Mouse (Mus musculus) midbrain, embryonic 11.5 days (tissue): ENCODE results near the gene Dus4l. TPM values are rescaled to one million over a fixed set of nuclear protein-coding genes. Genes with fewer than 3 reads are reported as not detected.
"Not testable (repeated sequence)": the region's sequence is repeated elsewhere in the genome, so short reads cannot be mapped to it uniquely, and the experiment has no call there.

Source experiments
- ATAC-seq: fragments of 200-750 bp; cut with Nextera tagmentation; 2 replicates; pipeline ENCODE4 v1.8.0; 2017; ENCODE audit warnings: moderate TSS enrichment, moderate library complexity; ENCODE audit not compliant: low FRiP score
- DNase-seq: peaks from one replicate; pipeline ENCODE4 v3.0.0; 2015; ENCODE audit warnings: low spot score; ENCODE audit errors: missing footprints
- H3K27ac ChIP-seq: fragments of 300-500 bp; sonication (generic); 2 replicates; pipeline ENCODE4 v1.5.1; 2014; ENCODE audit warnings: low read depth, low read length
- H3K27me3 ChIP-seq: fragments of 300-500 bp; sonication (generic); 2 replicates; pipeline ENCODE4 v1.6.1; 2014; ENCODE audit warnings: mild to moderate bottlenecking, low read length, moderate library complexity, mixed read lengths; ENCODE audit not compliant: control insufficient read depth, insufficient read depth
- H3K36me3 ChIP-seq: fragments of 300-500 bp; sonication (generic); 2 replicates; pipeline ENCODE4 v1.6.1; 2014; ENCODE audit warnings: mild to moderate bottlenecking, low read length, moderate library complexity, mixed read lengths; ENCODE audit not compliant: control insufficient read depth, insufficient read depth
- H3K4me1 ChIP-seq: fragments of 300-500 bp; sonication (generic); 2 replicates; pipeline ENCODE4 v1.6.1; 2014; ENCODE audit warnings: low read length; ENCODE audit not compliant: control insufficient read depth, insufficient read depth
- H3K4me2 ChIP-seq: fragments of 300-500 bp; sonication (generic); 2 replicates; pipeline ENCODE4 v1.6.1; 2014; ENCODE audit warnings: mild to moderate bottlenecking, moderate library complexity
- H3K4me3 ChIP-seq: fragments of 300-500 bp; sonication (generic); 2 replicates; pipeline ENCODE4 v1.5.1; 2014; ENCODE audit warnings: low read depth, low read length
- H3K9ac ChIP-seq: fragments of 300-500 bp; sonication (generic); 2 replicates; pipeline ENCODE4 v1.6.1; 2014; ENCODE audit warnings: low read length
- H3K9me3 ChIP-seq: fragments of 300-500 bp; sonication (generic); 2 replicates; pipeline ENCODE4 v1.6.1; 2016; ENCODE audit warnings: low read length; ENCODE audit not compliant: control insufficient read depth
- WGBS: fragments of 180-500 bp; shearing (Covaris S2); extraction: QIAGEN DNeasy Blood & Tissue Kit; methylation state at CpG from one replicate; pipeline ENCODE4 v1.1.7; 2014; 5-methylcytosine and 5-hydroxymethylcytosine counted together
- polyA plus RNA-seq: library from polyadenylated mRNA; unstranded; fragments of >200 nt; fragmentation: Nextera tagmentation; extraction: Ambion mirVana; gene quantifications from 2 replicates; pipeline ENCODE4 v1.2.1, GENCODE M21; 2014

Dus4l gene
- polyA plus RNA-seq, 1 experiment from 2014 or later: 9.1 TPM

GRCm38 (mm10) chr12:31654965-31655477 is 395 bp upstream of the Dus4l start:
- H3K4me1 ChIP-seq: peaks cover 3% of the 10 kb centered on the region
- peak overlapping the region; percentile 84 for H3K4me3 ChIP-seq
- no peaks in the 10 kb centered on the region for H3K9me3 ChIP-seq
- no peak for DNase-seq
- no peak overlapping the region for H3K27ac ChIP-seq
- H3K36me3 ChIP-seq: no peaks in the 10 kb centered on the region
- H3K27me3 ChIP-seq: no peaks in the 10 kb centered on the region
- peak overlapping the region; percentile 64 for H3K4me2 ChIP-seq
- ATAC-seq: peak; percentile 79
- peak overlapping the region; percentile 75 for H3K9ac ChIP-seq
- 2% methylated on average over 26 of the region's 29 CpGs for WGBS

DNA sequence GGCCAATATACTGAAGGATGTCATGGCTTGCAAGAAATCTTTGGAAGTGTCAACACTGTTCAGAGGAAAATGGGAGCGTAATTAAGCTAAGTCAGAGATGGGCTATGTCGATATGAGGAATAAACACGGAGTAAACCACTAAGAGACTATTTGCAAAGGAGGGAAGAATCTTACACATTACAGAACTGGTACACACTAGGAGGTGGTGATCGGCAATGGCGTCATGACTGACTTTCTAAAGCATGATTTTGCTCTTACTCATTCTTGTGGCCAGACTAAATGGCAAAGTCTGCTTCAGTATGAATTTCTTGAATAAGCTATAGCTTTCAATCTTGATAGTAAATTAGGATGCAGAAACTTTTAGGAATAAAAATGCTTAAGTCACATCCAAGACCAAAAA is 1.0 kb downstream of the Dus4l start:
- no peak overlapping the region for H3K9ac ChIP-seq
- 74% methylated on average over 5 of the region's 5 CpGs for WGBS
- H3K27ac ChIP-seq: no peak overlapping the region
- ATAC-seq (no peak), DNase-seq (no peak)
- peaks cover 3% of the 10 kb centered on the region for H3K4me1 ChIP-seq
- H3K27me3 ChIP-seq: no peaks in the 10 kb centered on the region
- no peaks in the 10 kb centered on the region for H3K9me3 ChIP-seq
- H3K4me2 ChIP-seq: peak overlapping the region; percentile 3; the same call in 1 of the 2 replicates
- H3K36me3 ChIP-seq: no peaks in the 10 kb centered on the region
- no peak overlapping the region for H3K4me3 ChIP-seq

GRCm38 (mm10) chr12:31635240-31635607 is 19.4 kb downstream of the Dus4l start:
- DNase-seq (peak; percentile 87), ATAC-seq (no peak; the same call in 1 of the 2 replicates)
- Histone ChIP-seq H3K36me3 (no peaks in the 10 kb centered on the region), H3K4me1 (no peaks in the 10 kb centered on the region; the same call in 1 of the 2 replicates), H3K4me2 (no peak overlapping the region), H3K9me3 (no peaks in the 10 kb centered on the region), H3K9ac (no peak overlapping the region), H3K27ac (no peak overlapping the region), H3K27me3 (no peaks in the 10 kb centered on the region), H3K4me3 (no peak overlapping the region)
- WGBS: 88% methylated on average over 3 of the region's 3 CpGs

- DNase-seq (peak; percentile 98), ATAC-seq (peak; percentile 91)
- WGBS: 2% methylated on average over 71 of the region's 73 CpGs
- Histone ChIP-seq H3K4me2 (peak within 1 kb of the TSS; percentile 60), H3K9me3 (no peaks in the 10 kb centered on the region), H3K27ac (no peak within 1 kb of the TSS), H3K27me3 (no peaks in the 10 kb centered on the region), H3K4me3 (peak within 1 kb of the TSS; percentile 51), H3K4me1 (no peaks in the 10 kb centered on the region; the same call in 1 of the 2 replicates), H3K36me3 (no peaks in the 10 kb centered on the region), H3K9ac (peak within 1 kb of the TSS; percentile 76)
Measured at GRCm38 (mm10) chr12:31634343-31635239, 20.0 kb downstream of the Dus4l start, which contains the start of gene Bcap29. Bcap29 (minus strand) TSS chr12:31634658.

DNA sequence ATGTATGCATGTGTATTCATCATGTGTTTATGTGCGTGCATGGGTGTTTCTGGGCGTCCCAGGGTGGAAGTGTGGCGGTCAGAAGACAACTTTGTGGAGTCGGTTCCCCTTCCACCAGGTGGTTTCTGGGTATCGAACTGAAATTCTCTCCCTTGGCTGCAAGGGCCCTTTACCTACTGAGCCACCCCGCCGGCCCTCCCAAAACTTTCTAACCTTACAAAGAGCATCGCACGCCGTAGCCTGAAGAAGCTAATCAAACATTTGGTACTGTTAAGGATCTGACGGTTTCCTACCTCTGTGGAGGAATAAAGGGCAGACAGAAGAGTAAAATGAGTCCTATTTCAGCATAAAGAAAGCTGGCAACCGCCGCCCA is 20.7 kb downstream of the Dus4l start:
- Histone ChIP-seq H3K4me3 (peak overlapping the region; percentile 51), H3K27me3 (no peaks in the 10 kb centered on the region), H3K9ac (peak overlapping the region; percentile 76), H3K4me2 (peak overlapping the region; percentile 60), H3K27ac (no peak overlapping the region), H3K4me1 (no peaks in the 10 kb centered on the region; the same call in 1 of the 2 replicates), H3K36me3 (no peaks in the 10 kb centered on the region), H3K9me3 (no peaks in the 10 kb centered on the region)
- peak; percentile 95 for DNase-seq
- 13% methylated on average over 13 of the region's 13 CpGs for WGBS
- ATAC-seq: peak; percentile 28; the same call in 1 of the 2 replicates

GRCm38 (mm10) chr12:31628396-31628795 is 26.2 kb downstream of the Dus4l start:
- not testable (repeated sequence) for H3K9ac ChIP-seq, H3K36me3 ChIP-seq, DNase-seq, H3K4me3 ChIP-seq, H3K4me2 ChIP-seq, ATAC-seq, H3K27ac ChIP-seq, H3K9me3 ChIP-seq, H3K4me1 ChIP-seq, H3K27me3 ChIP-seq
- 89% methylated on average over 9 of the region's 9 CpGs for WGBS

GRCm38 (mm10) chr12:31625016-31625415 is 29.6 kb downstream of the Dus4l start:
- DNase-seq (no peak), ATAC-seq (no peak)
- H3K36me3 ChIP-seq: no peaks in the 10 kb centered on the region
- no peaks in the 10 kb centered on the region for H3K4me1 ChIP-seq
- H3K9ac ChIP-seq: no peak overlapping the region
- H3K27ac ChIP-seq: no peak overlapping the region
- no peak overlapping the region for H3K4me2 ChIP-seq
- H3K9me3 ChIP-seq: no peaks in the 10 kb centered on the region
- no peaks in the 10 kb centered on the region for H3K27me3 ChIP-seq
- no peak overlapping the region for H3K4me3 ChIP-seq
- 92% methylated on average over 1 of the region's 1 CpGs for WGBS

DNA sequence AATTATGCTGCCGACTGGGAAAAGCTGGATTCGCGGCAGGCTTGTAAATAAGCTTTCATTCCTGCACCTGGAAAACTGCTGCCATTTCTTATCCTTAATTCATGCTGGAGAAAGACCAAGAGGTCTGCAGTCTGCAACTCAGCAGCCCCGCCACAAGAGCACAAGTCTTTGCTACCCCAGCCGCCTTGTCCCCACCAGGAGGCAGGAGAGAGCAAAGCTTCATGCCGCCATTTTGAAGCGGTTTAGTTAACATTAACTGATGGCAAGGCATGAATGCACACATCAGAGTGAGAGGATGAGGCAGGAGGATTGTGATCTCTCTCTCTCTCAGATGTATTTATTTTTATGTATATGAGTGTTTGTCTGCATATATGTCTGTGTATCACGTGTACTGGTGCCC is 34.5 kb downstream of the Dus4l start:
- Histone ChIP-seq H3K27ac (no peak overlapping the region), H3K9ac (no peak overlapping the region), H3K36me3 (no peaks in the 10 kb centered on the region), H3K9me3 (no peaks in the 10 kb centered on the region), H3K4me2 (no peak overlapping the region), H3K4me1 (no peaks in the 10 kb centered on the region), H3K27me3 (no peaks in the 10 kb centered on the region), H3K4me3 (no peak overlapping the region)
- DNase-seq (no peak), ATAC-seq (no peak)
- WGBS: 83% methylated on average over 8 of the region's 8 CpGs

- H3K27ac ChIP-seq: no peak overlapping the region
- no peaks in the 10 kb centered on the region for H3K9me3 ChIP-seq
- no peaks in the 10 kb centered on the region for H3K27me3 ChIP-seq
- H3K9ac ChIP-seq: no peak overlapping the region
- ATAC-seq: no peak
- DNase-seq: no peak
- H3K36me3 ChIP-seq: no peaks in the 10 kb centered on the region
- 64% methylated on average over 4 of the region's 4 CpGs for WGBS
- H3K4me3 ChIP-seq: no peak overlapping the region
- H3K4me2 ChIP-seq: no peak overlapping the region
- H3K4me1 ChIP-seq: no peaks in the 10 kb centered on the region
Measured at GRCm38 (mm10) chr12:31613353-31613752, 41.3 kb downstream of the Dus4l start.
